ENCODE assay signal across 21 mouse cellular contexts in genomic region chr4:43350038-43350560, GRCm38 (mm10). TPM values are rescaled to one million over a fixed set of nuclear protein-coding genes. Genes with fewer than 3 reads are reported as not detected.
A peak's percentile ranks its signal among the peaks of the same experiment; 100 is the strongest.
DNase-seq lines count a peak whose midpoint lies in the region; ATAC-seq lines count a peak whose summit lies in the region.
"Had no signal": no experiment of that assay in that cellular context is flagged by ENCODE, and none has a peak within 500 bp of the region (broad histone marks: within the 10 kb centered on the region; RNA-seq: fewer than 3 reads in every experiment).

No protein-coding gene starts in this region.

- peak; percentile 10 for DNase-seq in adrenal gland, adult 2 months
- DNase-seq in adrenal gland, postnatal 10 days: no peak
- peak; percentile 23 for DNase-seq in lung, postnatal 36 days
- DNase-seq in lung, postnatal 10 days: no peak
- no peak for DNase-seq in cerebellum, postnatal 10 days
- DNase-seq in layer of hippocampus, postnatal 10 days (ENCODE audit: low spot score in 2 of 2): no peak
- DNase-seq: B cell, adult 2 months; cerebellum, adult 11 months; cerebellum, adult 9-11 months; kidney, postnatal 25 days; lung, postnatal 14 days; right cerebral cortex, adult 18-20 months; right cerebral cortex, postnatal 4 days; thymus, postnatal 25 days had no signal

- peak; percentile 64 for ATAC-seq in megakaryocyte, adult 5-6 weeks (ENCODE audit: poor library complexity, severe bottlenecking)
- ATAC-seq in frontal cortex, adult (ENCODE audit: low TSS enrichment): no peak
- ATAC-seq: activated CD4-positive, CD25-positive, alpha-beta regulatory T cell, adult 4 months; hindbrain, embryonic 16.5 days; intestine, embryonic 16.5 days; midbrain, embryonic 13.5 days had no signal

RNA-seq across cellular contexts. Expression of gene Rusc2, which starts 31.7 kb away (rescaled TPM):
- total RNA-seq in adrenal gland, adult 2 months (2021): 10 to 100 TPM; 38.0 to 44.3 TPM
- polyA plus RNA-seq in adrenal gland, adult 2 months (2012; rRNA removed): 37.9 and 49.6 TPM in 2 replicates
- 10 to 100 TPM; 29.9 to 32.1 TPM for total RNA-seq in adrenal gland, postnatal 10 days (2021)
- total RNA-seq in megakaryocyte, adult 5-6 weeks (2015): 2.1 and 3.0 TPM in 2 replicates
- total RNA-seq in megakaryocyte, adult 5-6 weeks (2017): 0.77 and 2.3 TPM in 2 replicates
- total RNA-seq in layer of hippocampus, postnatal 10 days (2021): 100 to 1,000 TPM; 126 to 129 TPM
- total RNA-seq: CH12.LX had no signal
- polyA plus RNA-seq: activated CD4-positive, CD25-positive, alpha-beta regulatory T cell, adult 4 months had no signal

Comparison
In these comparisons a context has a peak if more than half of its experiments do, and no peak if none do; other contexts are left out.
1. DNase-seq: peak in adrenal gland, adult 2 months (single experiment) and lung, postnatal 36 days (single experiment); none in adrenal gland, postnatal 10 days (single experiment), lung, postnatal 10 days (single experiment), cerebellum, postnatal 10 days (0 of 2) and layer of hippocampus, postnatal 10 days (0 of 2).
2. RNA of gene Rusc2, which starts 31.7 kb away (total RNA-seq): 126 to 129 TPM in layer of hippocampus, postnatal 10 days, 38.0 to 44.3 TPM in adrenal gland, adult 2 months and 29.9 to 32.1 TPM in adrenal gland, postnatal 10 days; 0.77 to 3.0 TPM in megakaryocyte, adult 5-6 weeks; every median in the first group is over 4 times any median in the second.